Mouse (Mus musculus): Measurements from ENCODE around the gene Nfia. TPM values are rescaled to one million over a fixed set of nuclear protein-coding genes. Genes with fewer than 3 reads are reported as not detected.
A peak's percentile ranks its signal among the peaks of the same experiment; 100 is the strongest.

The Nfia gene
- polyA plus RNA-seq, 2 experiments: 51.9 to 71.2 TPM

DNA sequence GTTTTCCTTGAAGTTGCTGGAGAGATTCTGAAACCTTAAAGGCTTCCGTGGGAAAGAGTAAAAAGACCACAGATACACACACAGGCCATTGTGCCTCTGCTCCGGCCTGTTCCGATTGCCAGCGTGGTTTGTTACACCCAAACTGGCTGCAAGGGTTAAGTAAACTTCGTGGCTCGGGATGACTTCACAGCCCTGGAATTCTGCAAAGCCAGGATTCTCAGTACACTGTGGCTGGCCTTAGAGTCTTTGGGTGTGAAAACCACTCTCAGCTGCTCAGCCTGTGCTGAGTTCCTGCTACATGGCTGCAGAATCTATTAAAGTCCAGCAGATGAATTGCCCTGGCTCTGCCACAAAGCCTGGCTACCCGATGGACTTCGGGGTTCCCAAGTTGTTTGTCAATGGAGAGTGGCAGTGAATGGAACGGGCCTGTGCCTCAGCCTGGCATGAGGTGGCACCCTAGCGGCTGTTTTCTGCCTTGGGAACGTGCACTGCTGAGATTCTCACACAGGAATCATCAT lies 231.6 kb downstream of the Nfia start:
- Histone ChIP-seq H3K36me3 (ENCODE audit: control insufficient read depth, insufficient read depth, low read length) (peaks cover 11% of the 10 kb centered on the region), H3K9ac (ENCODE audit: low read depth, low read length, severe bottlenecking) (no peak overlapping the region), H3K27me3 (ENCODE audit: control insufficient read depth, insufficient read depth, low read length) (no peaks in the 10 kb centered on the region), H3K4me1 (ENCODE audit: control insufficient read depth, insufficient read depth, low read length) (peaks cover 36% of the 10 kb centered on the region), H3K4me3 (replicated peaks; ENCODE audit: low read length) (no peak overlapping the region), H3K27ac (replicated peaks; ENCODE audit: low read depth, low read length) (peak overlapping the region; percentile 81), H3K4me2 (replicated peaks; ENCODE audit: low read depth, low read length, severe bottlenecking) (peak overlapping the region; percentile 0; the same call in 1 of the 2 replicates), H3K9me3 (ENCODE audit: control insufficient read depth, low read length) (no peaks in the 10 kb centered on the region)
- 4% methylated on average over 11 of the region's 11 CpGs for WGBS
- TF ChIP-seq POLR2A (IDR thresholded peaks at IDR 0.05; ENCODE audit: borderline replicate concordance, extremely low read depth, insufficient read depth, insufficient read length): no peak
- DNase-seq (ENCODE audit: low spot score): peak; percentile 83
- peak; percentile 92 for ATAC-seq (ENCODE audit: low FRiP score, low read depth)

DNA sequence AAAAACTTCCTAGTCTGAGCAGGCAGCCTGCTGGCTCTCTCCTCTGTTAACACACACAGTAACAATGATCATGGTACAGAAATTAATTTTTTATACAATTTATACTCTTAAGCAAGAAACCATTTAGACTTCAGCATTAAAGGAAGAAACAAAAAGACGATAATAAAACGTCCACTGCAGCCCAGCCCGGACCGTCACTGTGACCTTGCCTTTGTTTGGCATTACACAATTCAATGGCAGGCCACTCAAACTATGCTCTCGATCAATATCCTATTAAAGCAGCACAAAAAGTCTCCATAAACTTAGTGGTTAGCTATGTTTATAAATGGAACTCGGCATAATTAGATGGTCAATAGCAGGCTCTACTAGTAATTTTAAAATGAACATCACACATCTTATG lies 232.5 kb downstream of the Nfia start:
- no peak overlapping the region for H3K4me2 ChIP-seq (replicated peaks; ENCODE audit: low read depth, low read length, severe bottlenecking)
- WGBS: 84% methylated on average over 6 of the region's 6 CpGs
- H3K4me1 ChIP-seq (ENCODE audit: control insufficient read depth, insufficient read depth, low read length): peaks cover 43% of the 10 kb centered on the region
- no peaks in the 10 kb centered on the region for H3K9me3 ChIP-seq (ENCODE audit: control insufficient read depth, low read length)
- H3K27ac ChIP-seq (replicated peaks; ENCODE audit: low read depth, low read length): peak overlapping the region; percentile 81
- H3K9ac ChIP-seq (ENCODE audit: low read depth, low read length, severe bottlenecking): no peak overlapping the region
- ATAC-seq (ENCODE audit: low FRiP score, low read depth) (no peak), DNase-seq (ENCODE audit: low spot score) (no peak)
- peaks cover 11% of the 10 kb centered on the region for H3K36me3 ChIP-seq (ENCODE audit: control insufficient read depth, insufficient read depth, low read length)
- H3K4me3 ChIP-seq (replicated peaks; ENCODE audit: low read length): no peak overlapping the region
- no peaks in the 10 kb centered on the region for H3K27me3 ChIP-seq (ENCODE audit: control insufficient read depth, insufficient read depth, low read length)
- TF ChIP-seq POLR2A (IDR thresholded peaks at IDR 0.05; ENCODE audit: borderline replicate concordance, extremely low read depth, insufficient read depth, insufficient read length): no peak

DNA sequence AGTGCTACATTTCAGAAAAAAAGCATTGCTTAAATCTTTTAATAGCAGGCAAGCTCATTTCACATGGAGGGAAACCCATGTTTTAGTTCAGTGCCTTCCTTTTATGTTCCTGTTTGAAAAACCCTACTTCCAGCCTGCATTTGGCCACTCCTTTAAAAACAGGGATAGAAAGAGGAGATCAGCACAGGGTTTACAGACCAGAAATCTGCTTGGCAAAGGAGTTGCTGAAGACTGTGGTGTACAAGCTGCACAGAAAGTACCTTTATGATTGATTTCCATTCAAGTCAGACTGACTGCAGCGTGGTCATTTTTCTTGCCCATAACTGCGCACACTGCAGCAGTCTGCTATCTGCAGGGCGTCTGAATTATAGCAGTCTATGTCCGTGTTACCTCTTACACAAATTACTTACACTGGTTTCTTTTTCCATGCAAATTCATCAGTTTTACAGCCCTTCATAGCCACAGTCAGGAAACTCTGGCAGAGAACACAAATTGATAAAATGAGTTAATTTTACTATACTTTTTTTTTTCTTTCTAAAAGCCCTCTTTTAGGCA lies 236.4 kb downstream of the Nfia start:
- Histone ChIP-seq H3K4me2 (replicated peaks; ENCODE audit: low read depth, low read length, severe bottlenecking) (no peak overlapping the region), H3K9ac (ENCODE audit: low read depth, low read length, severe bottlenecking) (no peak overlapping the region), H3K27ac (replicated peaks; ENCODE audit: low read depth, low read length) (peak overlapping the region; percentile 49; the same call in 1 of the 2 replicates), H3K36me3 (ENCODE audit: control insufficient read depth, insufficient read depth, low read length) (no peaks in the 10 kb centered on the region), H3K27me3 (ENCODE audit: control insufficient read depth, insufficient read depth, low read length) (no peaks in the 10 kb centered on the region), H3K4me1 (ENCODE audit: control insufficient read depth, insufficient read depth, low read length) (peaks cover 26% of the 10 kb centered on the region), H3K9me3 (ENCODE audit: control insufficient read depth, low read length) (no peaks in the 10 kb centered on the region), H3K4me3 (replicated peaks; ENCODE audit: low read length) (no peak overlapping the region)
- ATAC-seq (ENCODE audit: low FRiP score, low read depth) (no peak), DNase-seq (ENCODE audit: low spot score) (no peak)
- no peak for TF ChIP-seq POLR2A (IDR thresholded peaks at IDR 0.05; ENCODE audit: borderline replicate concordance, extremely low read depth, insufficient read depth, insufficient read length)
- WGBS: 32% methylated on average over 4 of the region's 4 CpGs

DNA sequence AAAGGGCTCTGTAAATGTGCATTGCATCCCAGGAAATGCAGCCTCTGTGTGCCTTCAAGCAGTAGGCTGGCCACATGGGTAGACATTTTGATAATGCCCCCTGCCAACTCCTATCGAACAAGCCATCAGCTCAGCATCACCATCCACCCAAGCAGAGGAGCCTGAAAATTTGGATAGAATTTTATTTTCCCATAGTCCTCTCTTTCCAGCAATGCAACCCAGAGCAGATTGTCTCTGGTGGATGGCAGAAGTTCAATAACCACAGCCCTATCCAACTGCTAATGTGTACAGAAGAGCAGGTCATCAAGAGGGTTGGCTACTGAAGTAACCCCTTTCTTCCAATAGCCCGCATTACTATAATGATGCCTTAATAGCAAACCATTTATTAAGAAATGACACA lies 237.4 kb downstream of the Nfia start:
- no peak for DNase-seq (ENCODE audit: low spot score)
- H3K9me3 ChIP-seq (ENCODE audit: control insufficient read depth, low read length): no peaks in the 10 kb centered on the region
- no peak for TF ChIP-seq POLR2A (IDR thresholded peaks at IDR 0.05; ENCODE audit: borderline replicate concordance, extremely low read depth, insufficient read depth, insufficient read length)
- peaks cover 17% of the 10 kb centered on the region for H3K4me1 ChIP-seq (ENCODE audit: control insufficient read depth, insufficient read depth, low read length)
- H3K27me3 ChIP-seq (ENCODE audit: control insufficient read depth, insufficient read depth, low read length): no peaks in the 10 kb centered on the region
- ATAC-seq (ENCODE audit: low FRiP score, low read depth): no peak
- peaks cover 7% of the 10 kb centered on the region for H3K36me3 ChIP-seq (ENCODE audit: control insufficient read depth, insufficient read depth, low read length)
- H3K9ac ChIP-seq (ENCODE audit: low read depth, low read length, severe bottlenecking): no peak overlapping the region
- H3K27ac ChIP-seq (replicated peaks; ENCODE audit: low read depth, low read length): no peak overlapping the region
- H3K4me3 ChIP-seq (replicated peaks; ENCODE audit: low read length): no peak overlapping the region
- no peak overlapping the region for H3K4me2 ChIP-seq (replicated peaks; ENCODE audit: low read depth, low read length, severe bottlenecking)
- 81% methylated on average over 2 of the region's 2 CpGs for WGBS

DNA sequence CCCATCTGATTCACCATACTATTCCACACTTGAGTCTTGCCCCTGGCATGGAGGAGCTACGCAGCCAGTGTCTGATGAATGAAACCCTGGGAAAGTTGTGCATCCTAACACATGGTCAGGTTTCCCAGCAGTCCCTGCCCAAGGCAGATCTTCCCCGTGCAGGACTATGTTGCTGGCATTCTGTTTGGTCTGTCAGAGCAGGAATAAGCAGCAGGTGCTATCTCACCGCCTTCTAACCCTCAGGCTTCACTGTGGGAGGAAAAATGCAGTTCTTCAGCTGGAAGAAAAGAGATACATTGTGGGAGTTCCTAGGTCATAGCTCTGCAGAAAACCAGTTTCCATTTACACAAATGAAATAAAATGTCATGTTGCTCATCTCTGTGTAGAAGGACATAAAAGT lies 247.3 kb downstream of the Nfia start:
- H3K9me3 ChIP-seq (ENCODE audit: control insufficient read depth, low read length): no peaks in the 10 kb centered on the region
- DNase-seq (ENCODE audit: low spot score): no peak
- peaks cover 64% of the 10 kb centered on the region for H3K36me3 ChIP-seq (ENCODE audit: control insufficient read depth, insufficient read depth, low read length)
- H3K9ac ChIP-seq (ENCODE audit: low read depth, low read length, severe bottlenecking): no peak overlapping the region
- H3K27me3 ChIP-seq (ENCODE audit: control insufficient read depth, insufficient read depth, low read length): no peaks in the 10 kb centered on the region
- no peak overlapping the region for H3K27ac ChIP-seq (replicated peaks; ENCODE audit: low read depth, low read length)
- TF ChIP-seq POLR2A (IDR thresholded peaks at IDR 0.05; ENCODE audit: borderline replicate concordance, extremely low read depth, insufficient read depth, insufficient read length): no peak
- H3K4me1 ChIP-seq (ENCODE audit: control insufficient read depth, insufficient read depth, low read length): peaks cover 6% of the 10 kb centered on the region
- no peak overlapping the region for H3K4me3 ChIP-seq (replicated peaks; ENCODE audit: low read length)
- 79% methylated on average over 3 of the region's 3 CpGs for WGBS
- no peak overlapping the region for H3K4me2 ChIP-seq (replicated peaks; ENCODE audit: low read depth, low read length, severe bottlenecking)
- ATAC-seq (ENCODE audit: low FRiP score, low read depth): no peak

All from limb, embryonic 14.5 days (tissue).